Mouse (Mus musculus) myocyte (in vitro differentiated cells): ENCODE data around the gene Hs3st1.

ENCODE experiments used
- MAX ChIP-seq: IDR thresholded peaks from one replicate; pipeline ENCODE4 v1.6.1; 2011; ENCODE audit warnings: low read depth, mild to moderate bottlenecking, control low read depth
- MYOD1 ChIP-seq, 3 experiments: IDR thresholded peaks; one replicate each; pipeline ENCODE4 v1.6.1; 2011; ENCODE audit warnings: control low read depth in 2 of 3, low read depth in 2 of 3, mild to moderate bottlenecking in 2 of 3, moderate library complexity in 1 of 3; ENCODE audit not compliant: insufficient read length in 2 of 3, control insufficient read depth in 1 of 3
- POLR2A ChIP-seq: IDR thresholded peaks from one replicate; pipeline ENCODE4 v1.6.1; 2011; ENCODE audit warnings: low read depth, mild to moderate bottlenecking, control low read depth, moderate library complexity; ENCODE audit not compliant: insufficient read length
- REST ChIP-seq: IDR thresholded peaks from one replicate; pipeline ENCODE4 v1.6.1; 2011; ENCODE audit warnings: mild to moderate bottlenecking, control low read depth, moderate library complexity; ENCODE audit not compliant: insufficient read depth, insufficient read length

DNA sequence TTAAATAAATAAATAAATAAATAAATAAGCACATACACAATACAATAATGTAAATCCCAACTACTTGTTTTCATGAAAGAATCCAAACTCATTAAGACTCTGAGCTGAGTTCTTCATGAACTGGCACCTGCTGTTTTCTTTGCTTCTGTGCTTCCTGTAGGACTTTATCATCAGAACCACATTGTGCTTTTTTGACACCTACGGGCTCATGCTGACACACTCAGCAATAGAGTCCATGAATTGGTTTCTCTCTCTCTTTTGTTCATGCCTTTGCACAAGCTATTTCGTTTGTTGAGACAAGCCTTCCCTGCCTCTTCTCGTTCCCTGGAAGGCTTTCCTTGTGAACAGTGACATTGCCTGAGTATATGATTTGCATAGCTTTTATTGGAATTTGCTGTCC lies 46.8 kb upstream of the Hs3st1 start:
- TF ChIP-seq REST (no peak), POLR2A (no peak), MAX (no peak), MYOD1 (IDR thresholded peaks at IDR 0.05; ENCODE audit: control insufficient read depth in 1 of 3, insufficient read length in 2 of 3, low read depth in 2 of 3) (no peak)
